Mouse (Mus musculus) layer of hippocampus, adult 8-10 months (tissue): ENCODE measurements around the gene Cetn3. TPM values are rescaled to one million over a fixed set of nuclear protein-coding genes. Genes with fewer than 3 reads are reported as not detected.
A peak's percentile ranks its signal among the peaks of the same experiment; 100 is the strongest.

Source experiments
- DNase-seq, 2 experiments: peaks; one replicate each; pipeline ENCODE4 v3.0.0; 2022; ENCODE audit warnings: low spot score in 2 of 2
- total RNA-seq, 4 experiments: library from RNA; stranded (reverse); gene quantifications; 2 replicates each; pipeline ENCODE4 v1.2.4; 2022

Cetn3 gene
- total RNA-seq, 4 experiments from 2014 or later, result 107 to 117 (median 114) TPM

DNA sequence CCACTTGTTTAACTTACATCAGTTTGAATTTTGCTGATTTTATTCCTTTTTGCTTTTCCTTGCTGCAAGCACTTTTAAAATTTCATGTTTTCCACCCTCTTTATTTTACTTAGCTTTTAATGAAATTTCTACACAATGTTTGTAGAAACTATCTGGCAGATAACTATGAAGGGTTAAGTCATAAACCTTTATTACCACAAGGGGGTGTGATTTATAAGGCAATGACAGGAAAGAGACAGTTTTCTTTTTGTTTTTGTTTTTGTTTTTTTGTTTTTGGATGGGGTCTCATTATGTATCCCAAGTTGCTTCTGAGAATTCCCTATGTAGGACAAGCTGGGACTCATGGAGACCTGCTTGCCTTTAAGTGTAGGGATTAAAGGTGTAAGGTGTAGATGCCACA is 39.9 kb downstream of the Cetn3 start:
- DNase-seq, result no peak

DNA sequence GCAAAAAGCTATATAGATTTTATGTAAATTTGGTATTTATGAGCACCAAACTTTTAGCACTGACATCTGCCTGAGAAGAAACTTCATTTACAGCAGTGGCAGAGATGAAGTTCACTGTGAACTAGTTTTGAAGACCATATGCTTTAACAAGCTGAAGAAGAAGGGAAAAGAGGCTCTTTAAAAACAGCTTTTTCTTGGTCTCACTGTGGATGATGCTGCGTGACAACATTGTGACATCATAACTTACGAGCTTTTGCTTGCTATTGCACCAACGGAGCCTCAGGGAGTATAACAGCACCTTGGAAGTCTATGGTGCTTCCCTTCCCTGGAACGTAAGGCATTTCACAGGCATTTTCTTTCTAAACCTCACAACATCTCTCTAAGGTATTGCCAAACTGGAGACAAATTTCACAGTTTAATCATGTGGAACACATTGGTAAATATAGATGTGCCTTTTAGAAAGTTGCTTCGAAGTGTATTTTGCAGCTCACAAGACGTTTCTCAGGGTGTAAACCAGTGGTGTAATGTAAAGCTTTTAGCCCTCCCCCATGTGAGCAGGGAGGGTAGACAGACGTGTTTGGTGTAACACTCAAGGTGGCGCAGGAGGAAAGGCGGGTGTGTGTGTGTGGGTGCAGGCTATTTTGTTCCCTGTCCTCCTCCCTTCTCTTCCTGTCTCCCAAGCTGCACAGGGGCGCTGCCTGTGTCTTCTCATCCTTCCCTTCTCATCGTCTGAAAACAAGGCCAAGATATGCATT is 41.9 kb downstream of the Cetn3 start:
- peak; percentile 16 to 19 for DNase-seq

DNA sequence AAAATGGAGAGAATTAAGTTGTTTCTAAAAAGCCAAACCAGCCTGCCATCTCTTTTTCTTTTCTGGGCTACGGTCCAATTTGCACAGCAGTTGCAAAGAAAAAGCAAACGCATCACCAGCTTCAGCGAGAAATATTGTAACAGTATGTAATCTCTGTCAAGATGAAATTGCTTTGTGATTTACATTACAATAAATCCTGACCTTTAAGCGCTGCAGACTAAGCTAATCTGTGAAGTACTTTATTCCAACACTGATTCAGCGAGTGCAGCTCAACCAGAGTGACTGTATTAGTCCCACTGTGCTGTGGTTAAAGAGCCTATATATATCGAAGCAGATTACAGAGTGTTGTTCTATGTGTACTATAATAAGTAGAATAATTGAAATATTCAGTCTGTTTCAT is 45.6 kb downstream of the Cetn3 start:
- peak; percentile 49 to 53 for DNase-seq

DNA sequence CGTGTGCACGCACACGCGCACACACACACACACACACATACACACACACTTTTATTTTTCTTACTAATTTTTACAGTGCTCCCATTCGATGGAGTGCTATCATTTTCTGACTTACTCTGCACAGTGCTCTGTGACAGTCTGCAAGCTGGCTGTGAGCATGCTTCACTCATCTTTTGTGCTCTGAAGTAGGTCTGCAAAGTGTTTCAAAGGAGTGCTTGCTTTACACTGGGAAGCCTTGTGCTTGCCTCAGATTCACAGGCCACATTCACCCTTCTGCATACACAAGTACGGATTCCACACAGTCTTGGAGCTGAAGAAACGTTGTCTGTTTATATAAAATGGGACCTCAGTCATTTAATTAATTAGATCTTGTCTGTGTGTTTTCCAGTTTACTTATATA is 49.0 kb downstream of the Cetn3 start:
- no peak for DNase-seq

DNA sequence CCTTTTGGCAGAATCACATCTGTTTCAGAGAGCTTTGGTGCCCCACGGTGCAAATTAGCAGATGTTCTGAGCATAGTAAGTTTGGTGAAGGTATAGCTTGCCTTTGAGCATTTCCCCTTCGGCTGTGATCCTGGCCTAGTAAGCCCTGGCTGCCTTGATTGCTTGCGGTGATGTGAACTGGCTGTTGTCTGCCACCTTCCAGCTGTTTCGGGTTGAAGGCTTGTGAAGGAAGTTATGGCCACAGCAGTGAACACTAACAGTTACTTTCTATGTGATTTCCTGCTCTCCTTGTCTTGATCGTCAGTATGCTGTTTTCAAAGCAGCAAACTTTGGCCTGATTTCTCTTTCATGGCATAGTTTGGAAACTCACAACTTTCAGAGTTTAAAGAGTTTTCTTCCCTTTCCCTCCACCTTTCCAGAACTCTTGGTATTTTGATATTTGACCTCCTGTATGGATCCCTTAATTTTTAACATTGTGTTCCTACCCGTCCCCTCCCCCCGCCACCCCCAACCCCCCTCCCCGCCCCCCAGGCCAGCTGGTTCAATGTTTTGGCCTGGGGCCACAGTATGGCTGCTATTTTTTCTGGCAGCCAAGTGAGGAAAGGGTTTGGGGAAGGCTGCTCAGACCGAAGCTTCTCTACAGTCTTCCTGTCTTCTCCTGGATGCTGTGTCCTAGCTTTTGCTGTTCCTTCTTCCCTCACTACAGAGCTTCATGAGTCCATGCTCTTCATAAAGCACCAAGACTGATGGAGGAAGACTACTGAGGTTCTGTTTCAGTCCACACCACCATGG is 53.7 kb downstream of the Cetn3 start:
- DNase-seq, result no peak

DNA sequence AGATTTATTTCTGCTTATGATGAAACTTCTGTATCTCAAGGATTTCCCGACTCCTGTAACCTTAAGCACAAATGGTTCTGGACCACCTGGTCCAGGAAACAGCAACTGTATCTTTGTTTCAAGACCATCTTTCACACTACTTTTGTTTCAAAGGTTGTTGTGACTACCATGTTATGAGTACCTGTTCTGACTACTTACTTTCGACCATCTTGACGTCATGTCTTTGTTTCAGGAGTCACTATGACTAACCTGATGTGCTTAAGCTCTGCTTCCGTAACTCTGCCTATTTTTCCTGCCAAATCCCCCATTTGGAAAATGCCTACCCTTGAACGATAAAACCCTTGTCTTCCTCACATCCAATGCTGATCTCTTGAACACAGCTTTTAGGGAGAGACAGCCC is 55.1 kb downstream of the Cetn3 start:
- no peak for DNase-seq

DNA sequence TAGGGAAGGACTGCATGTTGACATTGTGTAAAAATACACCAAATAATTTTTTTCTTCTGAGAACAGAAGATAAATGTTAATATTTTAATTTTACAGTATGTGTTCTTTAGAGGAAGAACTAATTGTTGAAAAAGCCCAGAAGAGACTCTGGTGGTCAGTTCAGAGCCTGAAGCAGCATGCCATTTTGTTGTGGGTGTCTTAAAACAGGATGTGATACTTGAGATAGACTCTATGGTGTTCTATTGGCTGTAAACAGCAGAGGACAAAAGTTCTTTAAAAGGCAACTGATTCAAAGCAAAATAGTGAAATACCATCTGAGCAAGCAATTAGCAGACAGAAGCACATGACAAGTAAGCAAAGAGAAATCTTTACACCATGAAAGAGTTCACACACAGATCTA is 56.1 kb downstream of the Cetn3 start:
- DNase-seq, result no peak

DNA sequence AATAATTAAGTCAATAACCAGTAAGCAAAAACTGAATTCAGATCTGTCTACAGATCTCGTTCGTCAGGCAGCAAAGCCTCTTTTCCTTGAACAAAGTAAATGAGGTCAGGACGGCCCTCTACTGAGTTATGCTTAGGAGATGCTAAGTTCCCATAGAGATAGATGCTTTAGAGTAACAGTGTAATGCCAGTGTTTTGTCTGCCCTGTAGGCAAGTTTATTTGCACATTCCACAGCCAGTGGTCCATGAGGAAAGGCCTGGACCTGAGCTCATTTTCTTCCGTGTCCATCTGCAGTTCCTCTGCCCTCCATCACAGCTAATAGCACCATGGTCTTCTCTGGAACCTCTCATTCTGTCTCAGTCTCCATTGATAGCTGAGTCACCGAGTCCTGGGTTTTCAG is 57.4 kb downstream of the Cetn3 start:
- no peak for DNase-seq

DNA sequence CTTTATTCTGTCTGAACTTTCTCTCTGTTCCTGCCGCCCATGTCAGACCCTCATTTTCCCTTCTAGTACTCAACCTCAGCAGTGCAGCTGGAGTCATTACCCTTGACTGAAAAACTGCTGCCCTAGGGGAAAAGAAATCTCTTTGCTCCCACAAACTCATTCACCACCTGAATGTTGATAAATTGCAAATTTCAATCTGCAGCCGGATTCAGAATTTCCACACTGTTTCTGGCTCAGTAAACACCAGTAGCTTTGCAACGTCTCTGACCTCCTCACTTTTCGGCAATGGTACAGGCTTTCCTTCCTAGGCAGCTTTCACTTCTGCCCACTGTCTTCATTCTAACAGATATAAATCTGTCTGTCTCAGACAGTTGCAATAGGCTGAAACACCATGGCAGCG is 57.8 kb downstream of the Cetn3 start:
- DNase-seq, result no peak

DNA sequence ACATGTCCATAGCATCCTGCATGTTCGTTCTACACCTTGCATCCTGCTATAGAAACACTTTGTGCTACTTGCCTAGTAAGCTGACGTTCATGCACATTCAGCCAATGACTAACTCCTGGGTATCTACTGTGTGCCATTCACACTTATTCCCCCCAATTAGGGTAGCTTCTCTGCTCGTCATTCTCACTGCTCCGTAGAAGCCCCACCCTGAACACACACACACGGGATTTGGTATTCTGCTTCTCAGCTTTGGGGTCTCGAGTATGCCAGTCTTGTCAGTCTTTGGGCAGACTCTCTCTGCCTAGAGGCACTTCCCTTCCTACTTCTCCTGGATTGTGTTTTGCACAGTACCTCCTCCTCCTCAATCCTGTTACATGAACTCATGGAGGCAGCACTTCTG is 59.4 kb downstream of the Cetn3 start:
- no peak for DNase-seq

Other genes with a start within 250 kb of the Cetn3 start
- gene Adgrv1, start 149.9 kb upstream of the Cetn3 start, total RNA-seq, result 1 to 10 TPM; 2.2 to 4.2 (median 3.0) TPM
- 10 to 100 TPM; 10.6 to 15.2 (median 13.9) TPM for gene Lysmd3, start 125.4 kb upstream of the Cetn3 start, total RNA-seq
- 1 to 10 TPM; 5.5 to 8.7 (median 5.9) TPM for gene Polr3g, start 72.1 kb upstream of the Cetn3 start, total RNA-seq
- 10 to 100 TPM; 18.3 to 22.2 (median 19.0) TPM for gene Mblac2, start 71.7 kb upstream of the Cetn3 start, total RNA-seq